Mouse (Mus musculus) lung, embryonic 14.5 days (tissue): ENCODE results near the gene Dzip1l. TPM values are rescaled to one million over a fixed set of nuclear protein-coding genes. Genes with fewer than 3 reads are reported as not detected.

Source experiments
- ATAC-seq: fragments of 200-750 bp; cut with Nextera tagmentation; 2 replicates; pipeline ENCODE4 v1.8.0; 2017; ENCODE audit warnings: mild to moderate bottlenecking, moderate TSS enrichment, moderate library complexity; ENCODE audit not compliant: insufficient read depth
- DNase-seq: peaks from one replicate; pipeline ENCODE4 v3.0.0-alpha.2; 2015
- H3K27ac ChIP-seq: fragments of 300-500 bp; sonication (generic); 2 replicates; pipeline ENCODE4 v1.5.1; 2014; ENCODE audit warnings: low read depth, mild to moderate bottlenecking, moderate library complexity
- H3K27me3 ChIP-seq: fragments of 300-500 bp; sonication (generic); 2 replicates; pipeline ENCODE4 v1.6.1; 2014; ENCODE audit warnings: low read length, control low read depth; ENCODE audit not compliant: insufficient read depth
- H3K36me3 ChIP-seq: fragments of 300-500 bp; sonication (generic); 2 replicates; pipeline ENCODE4 v1.6.1; 2014; ENCODE audit warnings: control low read depth; ENCODE audit not compliant: insufficient read depth
- H3K4me1 ChIP-seq: fragments of 300-500 bp; sonication (generic); 2 replicates; pipeline ENCODE4 v1.6.1; 2014; ENCODE audit warnings: antibody characterized with exemption, control low read depth; ENCODE audit not compliant: insufficient read depth
- H3K4me2 ChIP-seq: fragments of 300-500 bp; sonication (generic); 2 replicates; pipeline ENCODE4 v1.6.1; 2014; ENCODE audit warnings: mild to moderate bottlenecking
- H3K4me3 ChIP-seq: fragments of 300-500 bp; sonication (generic); 2 replicates; pipeline ENCODE4 v1.5.1; 2014; ENCODE audit warnings: low read depth, low read length
- H3K9ac ChIP-seq: fragments of 300-500 bp; sonication (generic); 2 replicates; pipeline ENCODE4 v1.6.1; 2014
- H3K9me3 ChIP-seq: fragments of 300-500 bp; sonication (generic); 2 replicates; pipeline ENCODE4 v1.6.1; 2016; ENCODE audit warnings: low read depth, low read length, control low read depth
- CTCF ChIP-seq: IDR thresholded peaks from 2 replicates; pipeline ENCODE4 v1.5.1; 2016; ENCODE audit warnings: antibody characterized with exemption, low read depth
- WGBS: fragments of 180-500 bp; shearing (Covaris S2); extraction: QIAGEN DNeasy Blood & Tissue Kit; methylation state at CpG from one replicate; pipeline ENCODE4 v1.1.7; 2014; 5-methylcytosine and 5-hydroxymethylcytosine counted together
- polyA plus RNA-seq: library from polyadenylated mRNA; unstranded; fragments of >200 nt; fragmentation: Nextera tagmentation; extraction: Ambion mirVana; gene quantifications from 2 replicates; pipeline ENCODE4 v1.2.1, GENCODE M21; 2014

The Dzip1l gene
- polyA plus RNA-seq, 1 experiment from 2014 or later, result 33.1 TPM

DNA sequence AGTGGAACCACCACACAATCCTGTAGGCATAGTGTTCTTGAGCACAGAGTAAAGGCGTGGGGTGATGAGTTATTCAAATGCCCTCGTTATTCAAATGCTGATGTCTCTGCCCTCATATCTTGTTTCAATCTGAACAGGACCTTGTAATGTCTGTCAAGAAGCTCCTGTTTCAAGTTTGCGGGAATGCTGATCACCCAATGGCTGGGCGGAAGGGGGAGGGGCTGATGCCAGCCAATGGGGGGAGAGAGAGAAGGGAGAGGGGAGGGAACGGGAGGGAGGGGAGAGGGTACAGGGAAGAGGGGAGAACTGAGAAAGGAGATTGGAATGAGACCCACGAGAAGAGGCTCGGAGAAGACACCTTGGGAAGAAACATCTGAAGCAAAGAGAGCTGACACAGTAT is 65.7 kb downstream of the Dzip1l start:
- Histone ChIP-seq H3K36me3 (no peaks in the 10 kb centered on the region), H3K4me1 (no peaks in the 10 kb centered on the region), H3K27me3 (no peaks in the 10 kb centered on the region), H3K4me2 (no peak overlapping the region), H3K4me3 (no peak overlapping the region), H3K9ac (no peak overlapping the region), H3K27ac (no peak overlapping the region), H3K9me3 (no peaks in the 10 kb centered on the region)
- 58% methylated on average over 7 of the region's 7 CpGs for WGBS
- no peak for TF ChIP-seq CTCF
- ATAC-seq, result no peak
- no peak for DNase-seq

DNA sequence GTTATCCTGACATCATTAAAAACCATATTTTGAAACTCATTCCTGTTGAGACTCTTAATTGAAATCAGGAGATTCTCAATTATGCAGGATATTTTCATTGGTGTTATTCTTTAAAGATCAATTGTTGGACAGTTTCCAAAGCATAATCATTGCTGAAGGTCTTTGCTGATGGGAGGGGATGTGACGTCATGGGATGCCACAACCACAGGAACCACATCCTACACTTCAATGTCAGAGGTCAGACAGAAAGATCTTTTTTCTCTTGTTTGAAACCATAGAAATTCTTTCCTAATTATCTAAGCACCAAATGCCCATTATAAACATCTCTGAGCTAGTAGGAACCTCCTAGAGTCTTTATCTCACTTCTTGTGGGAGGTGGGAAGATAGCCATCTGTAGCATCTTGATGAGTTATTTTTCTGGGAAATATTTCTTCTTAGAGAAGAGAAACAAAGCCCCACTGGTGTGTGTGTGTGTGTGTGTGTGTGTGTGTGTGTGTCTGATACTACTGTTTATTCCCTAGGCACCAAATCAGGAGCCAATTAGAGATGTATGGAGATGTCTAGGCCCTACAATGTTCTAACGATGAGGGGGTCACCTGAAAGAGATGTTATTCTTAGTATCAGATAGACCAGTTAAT is 70.6 kb downstream of the Dzip1l start:
- Histone ChIP-seq H3K4me1 (no peaks in the 10 kb centered on the region), H3K9me3 (no peaks in the 10 kb centered on the region), H3K4me3 (no peak overlapping the region), H3K36me3 (no peaks in the 10 kb centered on the region), H3K27ac (no peak overlapping the region), H3K4me2 (no peak overlapping the region), H3K9ac (no peak overlapping the region), H3K27me3 (no peaks in the 10 kb centered on the region)
- 66% methylated on average over 2 of the region's 2 CpGs for whole genome bisulfite sequencing
- no peak for DNase-seq
- TF ChIP-seq CTCF, result no peak
- no peak for ATAC-seq

GRCm38 (mm10) chr9:99701187-99701586 is 71.9 kb downstream of the Dzip1l start:
- Histone ChIP-seq H3K36me3 (no peaks in the 10 kb centered on the region), H3K4me3 (no peak overlapping the region), H3K4me1 (no peaks in the 10 kb centered on the region), H3K9ac (no peak overlapping the region), H3K4me2 (no peak overlapping the region), H3K27me3 (no peaks in the 10 kb centered on the region), H3K27ac (no peak overlapping the region), H3K9me3 (no peaks in the 10 kb centered on the region)
- no peak for TF ChIP-seq CTCF
- ATAC-seq, result no peak
- WGBS, result 80% methylated on average over 2 of the region's 2 CpGs
- DNase-seq, result no peak

GRCm38 (mm10) chr9:99702215-99702614 is 72.9 kb downstream of the Dzip1l start:
- no peak overlapping the region for H3K4me3 ChIP-seq
- no peak for DNase-seq
- WGBS, result 49% methylated on average over 6 of the region's 6 CpGs

DNA sequence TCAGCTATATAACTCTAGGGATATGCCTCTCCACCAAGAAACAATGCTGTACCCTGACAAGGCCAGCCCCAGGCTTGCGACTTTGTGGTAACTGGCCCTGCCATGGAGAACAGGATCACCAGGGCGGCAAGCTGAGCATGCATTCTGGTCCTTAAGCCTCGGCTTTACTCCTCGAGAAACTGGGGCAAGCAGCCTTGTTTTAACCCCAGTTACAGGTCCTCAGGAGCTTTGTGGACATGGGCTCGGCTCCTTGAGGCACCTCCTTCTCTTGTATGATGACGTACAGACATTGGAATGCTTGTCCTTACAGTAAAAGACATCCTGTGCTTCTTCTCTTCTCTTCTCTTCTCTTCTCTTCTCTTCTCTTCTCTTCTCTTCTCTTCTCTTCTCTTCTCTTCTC is 74.4 kb downstream of the Dzip1l start:
- no peak for ATAC-seq
- WGBS, result 59% methylated on average over 6 of the region's 6 CpGs
- peak; percentile 6 for DNase-seq

More at GRCm38 (mm10) chr9:99702215-99702614, 72.9 kb downstream of the Dzip1l start:
- TF ChIP-seq CTCF, result no peak
- Histone ChIP-seq H3K27me3 (no peaks in the 10 kb centered on the region), H3K9ac (no peak overlapping the region), H3K4me1 (no peaks in the 10 kb centered on the region), H3K36me3 (no peaks in the 10 kb centered on the region), H3K4me2 (no peak overlapping the region), H3K27ac (peak overlapping the region; percentile 42; the same call in 1 of the 2 replicates), H3K9me3 (no peaks in the 10 kb centered on the region)
- ATAC-seq, result no peak

GRCm38 (mm10) chr9:99706264-99706663 is 77.0 kb downstream of the Dzip1l start:
- H3K4me2 ChIP-seq, result no peak overlapping the region
- DNase-seq (no peak), ATAC-seq (no peak)
- no peaks in the 10 kb centered on the region for H3K27me3 ChIP-seq
- no peak overlapping the region for H3K9ac ChIP-seq
- TF ChIP-seq CTCF, result no peak
- no peak overlapping the region for H3K27ac ChIP-seq
- no peaks in the 10 kb centered on the region for H3K4me1 ChIP-seq
- no peaks in the 10 kb centered on the region for H3K36me3 ChIP-seq
- 82% methylated on average over 6 of the region's 6 CpGs for WGBS
- H3K9me3 ChIP-seq, result no peaks in the 10 kb centered on the region
- no peak overlapping the region for H3K4me3 ChIP-seq

More for the DNA sequence above, 74.4 kb downstream of the Dzip1l start:
- TF ChIP-seq CTCF, result no peak
- Histone ChIP-seq H3K4me2 (no peak overlapping the region), H3K36me3 (no peaks in the 10 kb centered on the region), H3K4me3 (no peak overlapping the region), H3K27me3 (no peaks in the 10 kb centered on the region), H3K9ac (no peak overlapping the region), H3K4me1 (no peaks in the 10 kb centered on the region), H3K9me3 (no peaks in the 10 kb centered on the region), H3K27ac (no peak overlapping the region)

- no peak for ATAC-seq
- 65% methylated on average over 11 of the region's 11 CpGs for WGBS
- Histone ChIP-seq H3K27ac (no peak overlapping the region), H3K4me1 (no peaks in the 10 kb centered on the region), H3K4me2 (peak overlapping the region; percentile 15), H3K9me3 (no peaks in the 10 kb centered on the region), H3K4me3 (peak overlapping the region; percentile 14), H3K27me3 (no peaks in the 10 kb centered on the region), H3K36me3 (no peaks in the 10 kb centered on the region), H3K9ac (no peak overlapping the region)
- DNase-seq, result peak; percentile 42
- peak; percentile 43 for TF ChIP-seq CTCF
These were observed 78.3 kb downstream of the Dzip1l start for GRCm38 (mm10) chr9:99707425-99708126.
